Mouse (Mus musculus): ENCODE data around the gene Ccdc15. TPM values are rescaled to one million over a fixed set of nuclear protein-coding genes. Genes with fewer than 3 reads are reported as not detected.

Ccdc15 gene
- polyA plus RNA-seq, 1 experiment from 2014 or later, result 2.2 TPM

DNA sequence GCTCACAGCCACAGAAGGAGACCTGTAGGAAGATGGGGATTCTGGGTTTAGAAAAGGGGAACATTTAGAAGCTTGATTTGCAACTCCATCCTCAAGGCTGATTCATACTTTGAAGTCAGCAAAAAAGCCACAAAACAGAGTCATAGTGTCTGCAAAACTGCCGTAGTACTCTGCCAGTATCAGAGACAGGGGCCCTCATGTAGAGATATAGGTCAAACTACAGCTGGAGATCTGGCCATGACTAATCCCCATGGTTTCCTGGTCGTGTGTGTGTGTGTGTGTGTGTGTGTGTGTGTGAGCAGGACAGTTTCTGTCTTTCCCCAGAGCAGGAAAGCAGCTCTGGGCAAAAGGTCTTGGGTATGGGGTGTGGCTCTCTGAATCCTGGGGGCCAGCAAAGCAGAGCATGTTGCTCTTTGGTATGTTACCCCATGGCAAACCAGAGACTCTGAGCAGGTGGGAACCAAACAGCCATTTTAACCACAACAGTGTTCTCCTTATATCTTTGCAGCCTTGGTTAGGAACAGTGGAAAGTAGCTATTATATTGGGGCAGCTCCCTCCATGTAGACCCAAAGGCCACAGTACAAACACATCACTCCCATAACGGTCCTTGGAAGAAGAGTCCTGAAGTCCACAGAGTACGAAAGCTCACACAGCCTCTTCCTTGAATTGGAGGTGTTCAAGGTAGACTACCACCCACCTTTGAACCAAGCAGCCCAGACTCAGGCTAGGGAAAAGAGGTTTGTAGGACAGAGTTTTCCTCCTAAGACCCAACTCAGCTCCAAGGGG lies 112.1 kb downstream of the Ccdc15 start:
- ATAC-seq (ENCODE audit: low FRiP score, low TSS enrichment) (peak; percentile 80), DNase-seq (ENCODE audit: low spot score) (peak; percentile 54)
- H3K4me1 ChIP-seq (replicated peaks; ENCODE audit: control insufficient read depth, insufficient read depth), result no peaks in the 10 kb centered on the region
- H3K9ac ChIP-seq (ENCODE audit: low read length), result no peak overlapping the region
- no peaks in the 10 kb centered on the region for H3K9me3 ChIP-seq (ENCODE audit: control insufficient read depth, low read length)
- H3K27me3 ChIP-seq (ENCODE audit: control insufficient read depth, insufficient read depth, low read length), result no peaks in the 10 kb centered on the region
- no peak overlapping the region for H3K27ac ChIP-seq (replicated peaks)
- H3K36me3 ChIP-seq (ENCODE audit: control insufficient read depth, insufficient read depth, low read length), result no peaks in the 10 kb centered on the region
- TF ChIP-seq CTCF (IDR thresholded peaks at IDR 0.05; ENCODE audit: low read depth), result no peak
- no peak for TF ChIP-seq EP300 (optimal IDR thresholded peaks at IDR 0.05)
- WGBS, result 61% methylated on average over 4 of the region's 4 CpGs
- no peak overlapping the region for H3K4me2 ChIP-seq (replicated peaks; ENCODE audit: low read depth)
- no peak overlapping the region for H3K4me3 ChIP-seq (ENCODE audit: low read depth, low read length)

DNA sequence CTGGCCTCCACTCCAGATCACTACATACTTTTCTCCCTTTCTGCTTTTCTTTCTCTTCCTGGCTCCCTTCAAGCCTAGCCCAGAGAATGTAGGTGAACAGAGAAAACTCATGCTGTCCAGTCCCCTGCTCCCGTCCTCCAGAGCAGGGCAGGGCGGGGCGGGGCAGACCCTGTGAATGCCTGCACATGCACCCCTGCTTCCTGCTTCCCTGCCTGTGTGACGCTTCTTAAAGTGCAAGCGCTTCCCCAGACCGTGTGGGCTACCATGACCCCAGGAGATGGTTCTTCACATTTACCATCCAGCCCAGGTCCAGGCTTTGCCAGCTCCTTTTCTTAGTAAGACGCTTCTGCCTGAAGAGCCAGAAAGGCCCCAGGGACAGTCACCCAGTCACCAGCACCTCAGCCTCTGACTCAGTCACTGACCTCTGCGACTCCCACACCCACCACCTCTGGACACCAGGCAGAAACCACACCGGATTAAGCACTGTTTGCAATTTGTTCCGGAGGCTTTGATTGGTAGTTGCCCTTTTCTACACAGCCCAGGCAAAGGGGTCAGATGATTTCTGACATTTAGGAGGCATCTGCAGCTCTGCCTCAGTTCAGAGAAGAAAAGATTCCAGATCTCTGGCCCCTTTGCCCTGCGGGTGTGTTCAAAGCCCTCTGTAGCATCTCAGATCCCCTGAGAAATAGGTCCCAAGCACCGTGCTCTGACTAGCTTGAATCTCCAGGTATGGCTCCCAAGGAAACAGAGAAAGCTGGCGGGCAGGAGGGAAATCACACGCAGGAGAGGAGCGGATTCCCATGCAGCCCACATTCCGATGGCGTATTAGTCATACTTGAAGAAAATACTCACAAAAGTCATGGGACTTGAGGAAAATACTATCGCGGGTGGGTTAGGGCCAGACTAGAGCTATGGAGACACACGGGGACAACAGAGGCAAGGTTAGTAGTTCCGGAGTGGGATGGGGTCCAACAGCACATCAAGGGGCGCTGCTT lies 115.7 kb downstream of the Ccdc15 start:
- Histone ChIP-seq H3K9ac (ENCODE audit: low read length) (no peak overlapping the region; the same call in 1 of the 2 replicates), H3K4me2 (replicated peaks; ENCODE audit: low read depth) (no peak overlapping the region), H3K27ac (replicated peaks) (no peak overlapping the region), H3K4me1 (replicated peaks; ENCODE audit: control insufficient read depth, insufficient read depth) (no peaks in the 10 kb centered on the region), H3K36me3 (ENCODE audit: control insufficient read depth, insufficient read depth, low read length) (no peaks in the 10 kb centered on the region), H3K4me3 (ENCODE audit: low read depth, low read length) (no peak overlapping the region), H3K27me3 (ENCODE audit: control insufficient read depth, insufficient read depth, low read length) (no peaks in the 10 kb centered on the region), H3K9me3 (ENCODE audit: control insufficient read depth, low read length) (no peaks in the 10 kb centered on the region)
- WGBS, result 65% methylated on average over 22 of the region's 22 CpGs
- TF ChIP-seq EP300 (optimal IDR thresholded peaks at IDR 0.05), result no peak
- TF ChIP-seq CTCF (IDR thresholded peaks at IDR 0.05; ENCODE audit: low read depth), result no peak
- DNase-seq (ENCODE audit: low spot score) (no peak), ATAC-seq (ENCODE audit: low FRiP score, low TSS enrichment) (no peak)

DNA sequence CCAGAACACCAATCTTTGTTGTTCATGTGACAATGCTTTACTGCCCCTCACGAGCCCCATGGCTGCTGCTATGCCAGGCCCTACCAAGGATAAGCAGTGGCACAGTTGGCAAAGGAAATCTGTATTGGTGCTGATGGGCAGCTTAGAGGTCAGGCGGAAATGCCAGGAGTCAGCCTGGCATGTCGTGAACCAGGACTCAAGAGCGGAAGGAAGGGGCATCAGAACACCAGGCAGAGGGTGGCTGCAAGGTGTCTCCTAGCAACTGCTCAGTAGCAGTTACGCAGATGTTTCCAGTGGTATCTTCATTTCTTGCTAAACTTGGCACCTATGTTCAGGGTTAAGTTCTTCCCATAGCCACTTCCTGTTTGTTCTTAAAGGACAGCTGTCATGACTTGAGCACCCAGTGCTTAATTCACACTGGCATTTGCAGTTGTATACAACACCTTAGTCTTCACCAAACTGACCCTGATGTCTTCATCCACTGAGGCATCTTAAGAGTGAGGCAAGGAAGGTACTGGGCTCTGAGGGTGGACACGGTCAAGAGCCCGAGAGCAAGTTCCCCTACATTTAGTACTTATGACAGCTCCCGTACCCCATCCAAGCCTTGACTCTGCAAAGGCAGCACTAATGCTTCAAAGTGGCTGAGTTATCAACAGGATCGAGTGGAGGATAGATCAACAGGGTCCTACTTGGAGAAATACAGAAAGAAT lies 117.6 kb downstream of the Ccdc15 start:
- 89% methylated on average over 9 of the region's 9 CpGs for WGBS
- Histone ChIP-seq H3K4me1 (replicated peaks; ENCODE audit: control insufficient read depth, insufficient read depth) (no peaks in the 10 kb centered on the region), H3K27ac (replicated peaks) (no peak overlapping the region), H3K27me3 (ENCODE audit: control insufficient read depth, insufficient read depth, low read length) (no peaks in the 10 kb centered on the region), H3K36me3 (ENCODE audit: control insufficient read depth, insufficient read depth, low read length) (no peaks in the 10 kb centered on the region), H3K4me2 (replicated peaks; ENCODE audit: low read depth) (no peak overlapping the region), H3K9me3 (ENCODE audit: control insufficient read depth, low read length) (no peaks in the 10 kb centered on the region), H3K9ac (ENCODE audit: low read length) (no peak overlapping the region), H3K4me3 (ENCODE audit: low read depth, low read length) (no peak overlapping the region)
- TF ChIP-seq EP300 (optimal IDR thresholded peaks at IDR 0.05) (no peak), CTCF (IDR thresholded peaks at IDR 0.05; ENCODE audit: low read depth) (no peak)
- ATAC-seq (ENCODE audit: low FRiP score, low TSS enrichment) (no peak), DNase-seq (ENCODE audit: low spot score) (no peak)

DNA sequence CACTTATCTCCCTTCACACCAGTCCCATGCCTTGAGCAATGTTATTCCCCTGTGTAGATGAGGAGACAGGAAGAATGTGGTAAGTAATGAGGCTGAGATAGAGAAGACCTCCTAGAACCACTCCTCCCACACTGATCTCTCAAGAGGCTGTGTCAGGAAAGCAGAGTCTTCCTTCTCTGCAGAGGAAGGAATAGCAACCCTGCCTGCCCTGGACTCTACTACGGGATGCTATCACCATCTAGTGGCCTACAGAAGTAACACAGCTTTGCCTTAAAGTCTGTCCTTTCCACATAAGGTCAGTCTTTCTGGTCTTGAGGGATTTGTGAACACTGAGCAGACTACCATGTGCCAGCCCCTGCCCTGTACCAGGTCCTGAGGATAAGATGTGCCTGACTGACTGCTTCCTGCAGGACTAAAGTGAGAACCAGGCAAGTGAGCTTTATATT lies 118.3 kb downstream of the Ccdc15 start:
- Histone ChIP-seq H3K9me3 (ENCODE audit: control insufficient read depth, low read length) (no peaks in the 10 kb centered on the region), H3K27ac (replicated peaks) (no peak overlapping the region), H3K36me3 (ENCODE audit: control insufficient read depth, insufficient read depth, low read length) (no peaks in the 10 kb centered on the region), H3K9ac (ENCODE audit: low read length) (no peak overlapping the region), H3K27me3 (ENCODE audit: control insufficient read depth, insufficient read depth, low read length) (no peaks in the 10 kb centered on the region), H3K4me3 (ENCODE audit: low read depth, low read length) (no peak overlapping the region), H3K4me1 (replicated peaks; ENCODE audit: control insufficient read depth, insufficient read depth) (no peaks in the 10 kb centered on the region), H3K4me2 (replicated peaks; ENCODE audit: low read depth) (no peak overlapping the region)
- 0% methylated on average over 1 of the region's 1 CpGs for WGBS
- peak; percentile 50 for DNase-seq (ENCODE audit: low spot score)
- TF ChIP-seq EP300 (optimal IDR thresholded peaks at IDR 0.05) (no peak), CTCF (IDR thresholded peaks at IDR 0.05; ENCODE audit: low read depth) (peak; percentile 99)
- ATAC-seq (ENCODE audit: low FRiP score, low TSS enrichment), result peak; percentile 63

Other genes starting within 250 kb of the Ccdc15 start
- gene Pknox2, start 201.0 kb downstream of the Ccdc15 start, polyA plus RNA-seq (2015; fragmentation: Nextera tagmentation; extraction: Ambion mirVana), result 2.4 and 3.3 TPM in 2 replicates
- gene Tmem218, start 140.2 kb downstream of the Ccdc15 start, polyA plus RNA-seq (2015; fragmentation: Nextera tagmentation; extraction: Ambion mirVana), result 7.3 and 7.4 TPM in 2 replicates
- gene Slc37a2, start 92.7 kb downstream of the Ccdc15 start, polyA plus RNA-seq (2015; fragmentation: Nextera tagmentation; extraction: Ambion mirVana), result 2.5 and 3.9 TPM in 2 replicates
- 0.08 and 0.10 TPM in 2 replicates for gene Hepacam, start 18.9 kb upstream of the Ccdc15 start, polyA plus RNA-seq (2015; fragmentation: Nextera tagmentation; extraction: Ambion mirVana)
- gene Robo4, start 53.5 kb upstream of the Ccdc15 start, polyA plus RNA-seq (2015; fragmentation: Nextera tagmentation; extraction: Ambion mirVana), result 4.4 and 5.2 TPM in 2 replicates
- 0.02 and 0.11 TPM in 2 replicates for gene Robo3, start 84.8 kb upstream of the Ccdc15 start, polyA plus RNA-seq (2015; fragmentation: Nextera tagmentation; extraction: Ambion mirVana)
- gene Msantd2, start 140.9 kb upstream of the Ccdc15 start, polyA plus RNA-seq (2015; fragmentation: Nextera tagmentation; extraction: Ambion mirVana), result 7.5 TPM in 2 replicates
- gene Esam, start 179.6 kb upstream of the Ccdc15 start, polyA plus RNA-seq (2015; fragmentation: Nextera tagmentation; extraction: Ambion mirVana), result 28.2 and 30.5 TPM in 2 replicates
- 350 and 369 TPM in 2 replicates for gene Vsig2, start 190.8 kb upstream of the Ccdc15 start, polyA plus RNA-seq (2015; fragmentation: Nextera tagmentation; extraction: Ambion mirVana)
- gene Nrgn, start 204.5 kb upstream of the Ccdc15 start, polyA plus RNA-seq (2015; fragmentation: Nextera tagmentation; extraction: Ambion mirVana), result 2.3 and 2.6 TPM in 2 replicates
- gene Siae, start 207.3 kb upstream of the Ccdc15 start, polyA plus RNA-seq (2015; fragmentation: Nextera tagmentation; extraction: Ambion mirVana), result 6.9 and 7.7 TPM in 2 replicates